Mouse (Mus musculus): ENCODE measurements at regions not wholly inside any gene's neighbourhood (a gene's known extent, or its start where the extent isn't known, plus 50 kb on each side); places are given as distances from the start of the nearest gene placed in this dataset.

DNA sequence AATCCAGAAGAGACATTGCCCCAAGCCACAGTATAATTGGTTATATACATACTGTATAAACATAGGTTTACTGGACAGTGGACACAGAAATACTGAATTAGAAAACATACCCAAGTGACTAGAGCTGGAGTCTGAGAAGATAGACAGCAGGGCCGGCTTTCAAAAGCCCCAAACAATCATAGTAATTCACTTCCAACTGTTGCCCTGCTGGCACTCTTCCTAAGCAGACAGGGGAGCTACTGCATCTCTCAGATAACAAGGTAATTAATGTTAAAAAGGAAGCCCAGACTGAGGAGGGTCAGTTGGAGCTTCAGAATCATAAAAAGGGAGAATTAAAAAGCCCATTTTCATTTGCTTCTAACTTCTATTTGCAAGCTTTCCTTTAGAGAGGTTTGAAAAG is 764.5 kb downstream of the Vgll3 start:
- no peak for DNase-seq (ENCODE audit: low spot score)

- peak; percentile 54 for DNase-seq (ENCODE audit: low spot score)
Observed at GRCm38 (mm10) chr16:66585698-66586284, 770.7 kb downstream of the Vgll3 start.

GRCm38 (mm10) chr16:66602211-66602610 is 787.2 kb downstream of the Vgll3 start:
- peak; percentile 41 for DNase-seq (ENCODE audit: low spot score)

GRCm38 (mm10) chr16:66602686-66603085 is 787.6 kb downstream of the Vgll3 start:
- DNase-seq (ENCODE audit: low spot score): peak; percentile 15

- peak; percentile 21 for DNase-seq (ENCODE audit: low spot score)
Observed at GRCm38 (mm10) chr16:66603825-66604224, 788.8 kb downstream of the Vgll3 start.
